ENCODE assay signal across 7 mouse cellular contexts in genomic region chr5:20951666-20952281, GRCm38 (mm10). TPM values are rescaled to one million over a fixed set of nuclear protein-coding genes. Genes with fewer than 3 reads are reported as not detected.
DNase-seq lines count a peak whose midpoint lies in the region; ATAC-seq lines count a peak whose summit lies in the region.

No protein-coding gene starts in this region.

- DNase-seq in adrenal gland, adult 8-10 months, result peak; percentile 96
- peak; percentile 95 for DNase-seq in embryo, embryonic 9.5 days (ENCODE audit: extremely low spot score)
- DNase-seq in gastrocnemius, postnatal 4 days (ENCODE audit: low spot score in 2 of 2), result peak; percentile 87 to 96
- peak; percentile 96 for DNase-seq in left cerebral cortex, postnatal 36 days (ENCODE audit: low spot score in 2 of 2)
- DNase-seq in midbrain, embryonic 11.5 days (ENCODE audit: low spot score, missing footprints), result peak; percentile 98
- DNase-seq in skeletal muscle tissue, adult 2 months (ENCODE audit: low read depth, low spot score), result peak; percentile 94

- H3K27ac ChIP-seq in intestine, embryonic 16.5 days (ENCODE audit: low read length), result peak overlapping the region; percentile 98
- peak overlapping the region; percentile 97 for H3K27ac ChIP-seq in midbrain, embryonic 11.5 days (ENCODE audit: low read depth, low read length)

- ATAC-seq in intestine, embryonic 16.5 days, result peak; percentile 99
- ATAC-seq in midbrain, embryonic 11.5 days (ENCODE audit: low FRiP score), result peak; percentile 100

- H3K4me2 ChIP-seq in intestine, embryonic 16.5 days (ENCODE audit: low read depth, low read length), result peak overlapping the region; percentile 58
- H3K4me2 ChIP-seq in midbrain, embryonic 11.5 days, result peak overlapping the region; percentile 47

- 0 out of 2 replicates have a peak, but pooled peaks cover under 1% of the 10 kb centered on the region for H3K36me3 ChIP-seq in intestine, embryonic 16.5 days (ENCODE audit: control insufficient read depth, insufficient read depth, low read length)
- no peaks in the 10 kb centered on the region for H3K36me3 ChIP-seq in midbrain, embryonic 11.5 days (ENCODE audit: control insufficient read depth, insufficient read depth, low read length)

- peaks cover 9% of the 10 kb centered on the region for H3K4me1 ChIP-seq in intestine, embryonic 16.5 days (ENCODE audit: control insufficient read depth, insufficient read depth, low read length)
- peaks cover 15% of the 10 kb centered on the region for H3K4me1 ChIP-seq in midbrain, embryonic 11.5 days (ENCODE audit: control insufficient read depth, insufficient read depth, low read length)

- H3K9me3 ChIP-seq in intestine, embryonic 16.5 days (ENCODE audit: control insufficient read depth, low read length), result no peaks in the 10 kb centered on the region
- H3K9me3 ChIP-seq in midbrain, embryonic 11.5 days (ENCODE audit: control insufficient read depth, low read length), result peaks cover under 1% of the 10 kb centered on the region; the same call in 1 of the 2 replicates

- WGBS in intestine, embryonic 16.5 days, result 0% methylated on average over 50 of the region's 51 CpGs
- WGBS in midbrain, embryonic 11.5 days, result under 1% methylated on average over 51 of the region's 51 CpGs

- H3K27me3 ChIP-seq in intestine, embryonic 16.5 days (replicated peaks; ENCODE audit: control insufficient read depth, insufficient read depth, low read length), result no peaks in the 10 kb centered on the region
- H3K27me3 ChIP-seq in midbrain, embryonic 11.5 days (ENCODE audit: control insufficient read depth, insufficient read depth, low read length), result no peaks in the 10 kb centered on the region

- H3K9ac ChIP-seq in intestine, embryonic 16.5 days (ENCODE audit: low read depth, low read length), result peak overlapping the region; percentile 99
- H3K9ac ChIP-seq in midbrain, embryonic 11.5 days (ENCODE audit: low read length), result peak overlapping the region; percentile 98

- intact Hi-C loops in left cerebral cortex, postnatal 36 days (cut with DNase I), result loop anchor here (2.0 to 5.0 kb wide), 2 partner anchors 39 to 103 kb away; partner anchors contain the start of gene Ptpn12

- peak overlapping the region; percentile 97 for H3K4me3 ChIP-seq in intestine, embryonic 16.5 days (ENCODE audit: low read length)
- H3K4me3 ChIP-seq in midbrain, embryonic 11.5 days (ENCODE audit: low read depth, low read length), result peak overlapping the region; percentile 93

RNA-seq across cellular contexts. Expression of gene Rsbn1l, which starts 4.4 kb away (rescaled TPM):
- total RNA-seq in adrenal gland, adult 8-10 months (2022), result 10 to 100 TPM; 14.6 to 21.7 (median 16.6) TPM
- 10 to 100 TPM; 12.5 to 14.0 TPM for total RNA-seq in gastrocnemius, postnatal 4 days (2021)
- polyA plus RNA-seq in intestine, embryonic 16.5 days (2015; fragmentation: Nextera tagmentation; extraction: Ambion mirVana), result 3.0 and 3.2 TPM in 2 replicates
- total RNA-seq in left cerebral cortex, postnatal 36 days (2021), result 10 to 100 TPM; 13.3 to 18.7 TPM
- 6.3 and 7.1 TPM in 2 replicates for polyA plus RNA-seq in midbrain, embryonic 11.5 days (2014; fragmentation: Nextera tagmentation; extraction: Ambion mirVana)

Comparison
In these comparisons a context has a peak if more than half of its experiments do, and no peak if none do; other contexts are left out.
1. Peak in every context shown above with its lines: DNase-seq, ATAC-seq, H3K4me3 ChIP-seq and H3K27ac ChIP-seq.